Mouse (Mus musculus) hindbrain, embryonic 13.5 days (tissue): Measurements from ENCODE around the gene Ttc41. TPM values are rescaled to one million over a fixed set of nuclear protein-coding genes. Genes with fewer than 3 reads are reported as not detected.
"Not testable (repeated sequence)": the region's sequence is repeated elsewhere in the genome, so short reads cannot be mapped to it uniquely, and the experiment has no call there.

Experiments used
- ATAC-seq: fragments of 200-750 bp; cut with Nextera tagmentation; 2 replicates; pipeline ENCODE4 v1.8.0; 2017; ENCODE audit warnings: moderate TSS enrichment; ENCODE audit not compliant: low FRiP score
- H3K27ac ChIP-seq: fragments of 300-500 bp; sonication (generic); 2 replicates; pipeline ENCODE4 v1.5.1; 2015; ENCODE audit warnings: inconsistent platforms, mild to moderate bottlenecking, moderate library complexity
- H3K27me3 ChIP-seq: fragments of 300-500 bp; sonication (generic); 2 replicates; pipeline ENCODE4 v1.6.1; 2015; ENCODE audit warnings: mild to moderate bottlenecking, inconsistent platforms
- H3K36me3 ChIP-seq: fragments of 300-500 bp; sonication (generic); 2 replicates; pipeline ENCODE4 v1.6.1; 2015; ENCODE audit warnings: mild to moderate bottlenecking, inconsistent platforms
- H3K4me1 ChIP-seq: fragments of 300-500 bp; sonication (generic); replicated peaks from 2 replicates; pipeline ENCODE4 v1.6.1; 2015; ENCODE audit warnings: inconsistent platforms
- H3K4me2 ChIP-seq: fragments of 300-500 bp; sonication (generic); 2 replicates; pipeline ENCODE4 v1.6.1; 2015; ENCODE audit warnings: inconsistent platforms, mild to moderate bottlenecking, moderate library complexity
- H3K4me3 ChIP-seq: fragments of 300-500 bp; sonication (generic); 2 replicates; pipeline ENCODE4 v1.5.1; 2015; ENCODE audit warnings: mild to moderate bottlenecking, inconsistent platforms
- H3K9ac ChIP-seq: fragments of 300-500 bp; sonication (generic); 2 replicates; pipeline ENCODE4 v1.6.1; 2015; ENCODE audit warnings: mild to moderate bottlenecking, inconsistent platforms
- H3K9me3 ChIP-seq: fragments of 300-500 bp; sonication (generic); 2 replicates; pipeline ENCODE4 v1.6.1; 2016; ENCODE audit warnings: inconsistent platforms
- WGBS: fragments of 180-500 bp; shearing (Covaris S2); methylation state at CpG from one replicate; pipeline ENCODE4 v1.1.7; 2015; 5-methylcytosine and 5-hydroxymethylcytosine counted together
- polyA plus RNA-seq: library from polyadenylated mRNA; unstranded; fragments of >200 nt; fragmentation: Nextera tagmentation; extraction: Ambion mirVana; gene quantifications from 2 replicates; pipeline ENCODE4 v1.2.1, GENCODE M21; 2015

Ttc41 gene
- 3.1 and 3.2 TPM in 2 replicates for polyA plus RNA-seq

GRCm38 (mm10) chr10:86705318-86705921, at the start of gene Ttc41, which contains the start of gene Hsp90b1:
TSS of gene Ttc41 (plus strand) at chr10:86705811.
TSS of gene Hsp90b1 (minus strand) at chr10:86705509.
- Histone ChIP-seq H3K4me1 (peaks cover 47% of the 10 kb centered on the region), H3K4me2 (peak within 1 kb of the TSS; percentile 93), H3K27ac (peak within 1 kb of the TSS; percentile 95), H3K9me3 (no peaks in the 10 kb centered on the region), H3K27me3 (no peaks in the 10 kb centered on the region), H3K9ac (peak within 1 kb of the TSS; percentile 94), H3K36me3 (peaks cover 25% of the 10 kb centered on the region), H3K4me3 (peak within 1 kb of the TSS; percentile 89)
- peak; percentile 98 for ATAC-seq
- under 1% methylated on average over 51 of the region's 51 CpGs for WGBS

GRCm38 (mm10) chr10:86670550-86670949, 35.1 kb upstream of the Ttc41 start:
- ATAC-seq, H3K4me1 ChIP-seq, H3K4me2 ChIP-seq, H3K36me3 ChIP-seq, H3K9ac ChIP-seq, H3K9me3 ChIP-seq, H3K4me3 ChIP-seq, H3K27ac ChIP-seq, H3K27me3 ChIP-seq: not testable (repeated sequence)
- 89% methylated on average over 4 of the region's 4 CpGs for WGBS

- not testable (repeated sequence) for H3K9ac ChIP-seq, H3K9me3 ChIP-seq, H3K36me3 ChIP-seq, H3K4me1 ChIP-seq, H3K27me3 ChIP-seq
- Histone ChIP-seq H3K4me3 (peak overlapping the region; percentile 76), H3K4me2 (peak overlapping the region; percentile 73), H3K27ac (peak overlapping the region; percentile 85; the same call in 1 of the 2 replicates)
- ATAC-seq, result peak; percentile 70
- WGBS, result 34% methylated on average over 2 of the region's 2 CpGs
Observed at GRCm38 (mm10) chr10:86684797-86685178, 20.8 kb upstream of the Ttc41 start.

GRCm38 (mm10) chr10:86685179-86686016, 20.2 kb upstream of the Ttc41 start:
- H3K9me3 ChIP-seq, H3K36me3 ChIP-seq, H3K27me3 ChIP-seq, H3K4me1 ChIP-seq: not testable (repeated sequence)
- peak; percentile 97 for ATAC-seq
- H3K9ac ChIP-seq, result peak overlapping the region; percentile 89
- peak overlapping the region; percentile 73 for H3K4me2 ChIP-seq
- peak overlapping the region; percentile 85 for H3K27ac ChIP-seq
- H3K4me3 ChIP-seq, result peak overlapping the region; percentile 76
- WGBS, result 1% methylated on average over 49 of the region's 53 CpGs

- H3K36me3 ChIP-seq, result peaks cover 13% of the 10 kb centered on the region
- peak; percentile 18 for ATAC-seq
Observed at GRCm38 (mm10) chr10:86686017-86686360, 19.6 kb upstream of the Ttc41 start.

GRCm38 (mm10) chr10:86700251-86700650, 5.4 kb upstream of the Ttc41 start:
- H3K9me3 ChIP-seq, result no peaks in the 10 kb centered on the region
- H3K27ac ChIP-seq, result no peak overlapping the region
- peaks cover 53% of the 10 kb centered on the region for H3K4me1 ChIP-seq
- peaks cover 63% of the 10 kb centered on the region for H3K36me3 ChIP-seq
- no peak for ATAC-seq
- 0 out of 2 replicates have a peak overlapping the region, but pooled peaks have one; percentile 2 for H3K4me3 ChIP-seq
- no peaks in the 10 kb centered on the region for H3K27me3 ChIP-seq
- H3K4me2 ChIP-seq, result 0 out of 2 replicates have a peak overlapping the region, but pooled peaks have one; percentile 17
- WGBS, result 71% methylated on average over 3 of the region's 3 CpGs
- peak overlapping the region; percentile 53 for H3K9ac ChIP-seq

More at GRCm38 (mm10) chr10:86686017-86686360, 19.6 kb upstream of the Ttc41 start:
- Histone ChIP-seq H3K9ac (peak overlapping the region; percentile 89), H3K4me2 (peak overlapping the region; percentile 73), H3K4me3 (peak overlapping the region; percentile 76)
- H3K9me3 ChIP-seq, H3K27me3 ChIP-seq, H3K27ac ChIP-seq, H3K4me1 ChIP-seq: not testable (repeated sequence)
- 25% methylated on average over 9 of the region's 9 CpGs for WGBS

- 70% methylated on average over 3 of the region's 3 CpGs for WGBS
- Histone ChIP-seq H3K4me1 (peaks cover 53% of the 10 kb centered on the region), H3K4me2 (0 out of 2 replicates have a peak overlapping the region, but pooled peaks have one; percentile 17), H3K4me3 (no peak overlapping the region), H3K27me3 (no peaks in the 10 kb centered on the region), H3K9me3 (no peaks in the 10 kb centered on the region), H3K36me3 (peaks cover 56% of the 10 kb centered on the region), H3K9ac (peak overlapping the region; percentile 55), H3K27ac (no peak overlapping the region)
- ATAC-seq, result no peak
Observed at GRCm38 (mm10) chr10:86700973-86701372, 4.6 kb upstream of the Ttc41 start.

- H3K4me1 ChIP-seq, result peaks cover 60% of the 10 kb centered on the region
- no peak overlapping the region for H3K4me3 ChIP-seq
- 54% methylated on average over 4 of the region's 4 CpGs for WGBS
- H3K4me2 ChIP-seq, result no peak overlapping the region
- ATAC-seq, result no peak
- H3K9me3 ChIP-seq, result no peaks in the 10 kb centered on the region
- H3K36me3 ChIP-seq, result peaks cover 52% of the 10 kb centered on the region
- no peaks in the 10 kb centered on the region for H3K27me3 ChIP-seq
- H3K27ac ChIP-seq, result no peak overlapping the region
- 0 out of 2 replicates have a peak overlapping the region, but pooled peaks have one; percentile 16 for H3K9ac ChIP-seq
Observed at GRCm38 (mm10) chr10:86702312-86702920, 3.2 kb upstream of the Ttc41 start.

GRCm38 (mm10) chr10:86703375-86703774, 2.2 kb upstream of the Ttc41 start:
- H3K9ac ChIP-seq, result peak overlapping the region; percentile 94
- H3K4me1 ChIP-seq, result peaks cover 60% of the 10 kb centered on the region
- no peaks in the 10 kb centered on the region for H3K9me3 ChIP-seq
- no peak for ATAC-seq
- H3K36me3 ChIP-seq, result peaks cover 43% of the 10 kb centered on the region
- no peak overlapping the region for H3K27ac ChIP-seq
- WGBS, result 78% methylated on average over 4 of the region's 4 CpGs
- peak overlapping the region; percentile 93 for H3K4me2 ChIP-seq
- no peaks in the 10 kb centered on the region for H3K27me3 ChIP-seq
- H3K4me3 ChIP-seq, result peak overlapping the region; percentile 89

GRCm38 (mm10) chr10:86704141-86704540, 1.5 kb upstream of the Ttc41 start:
- no peaks in the 10 kb centered on the region for H3K9me3 ChIP-seq
- peak overlapping the region; percentile 93 for H3K4me2 ChIP-seq
- no peak overlapping the region for H3K27ac ChIP-seq
- H3K27me3 ChIP-seq, result no peaks in the 10 kb centered on the region
- peak overlapping the region; percentile 94 for H3K9ac ChIP-seq
- ATAC-seq, result no peak
- H3K4me1 ChIP-seq, result peaks cover 58% of the 10 kb centered on the region
- WGBS, result 7% methylated on average over 8 of the region's 8 CpGs
- H3K4me3 ChIP-seq, result peak overlapping the region; percentile 89
- peaks cover 37% of the 10 kb centered on the region for H3K36me3 ChIP-seq

GRCm38 (mm10) chr10:86704589-86705191, 921 bp upstream of the Ttc41 start:
- WGBS, result under 1% methylated on average over 33 of the region's 33 CpGs
- Histone ChIP-seq H3K27me3 (no peaks in the 10 kb centered on the region), H3K9me3 (no peaks in the 10 kb centered on the region), H3K9ac (peak overlapping the region; percentile 94), H3K27ac (peak overlapping the region; percentile 89), H3K4me1 (peaks cover 53% of the 10 kb centered on the region), H3K4me2 (peak overlapping the region; percentile 93), H3K4me3 (peak overlapping the region; percentile 89), H3K36me3 (peaks cover 31% of the 10 kb centered on the region)
- ATAC-seq, result no peak
